Mouse (Mus musculus) c-Kit-positive CD71-positive TER-119-negative erythroid progenitor cells, embryonic 14.5 days (primary cell): Measurements from ENCODE around the gene Azin2.

ENCODE experiments used
- DNase-seq: peaks from one replicate; pipeline ENCODE4 v3.0.0-alpha.2; 2013; ENCODE audit warnings: low read depth

The Azin2 gene

DNA sequence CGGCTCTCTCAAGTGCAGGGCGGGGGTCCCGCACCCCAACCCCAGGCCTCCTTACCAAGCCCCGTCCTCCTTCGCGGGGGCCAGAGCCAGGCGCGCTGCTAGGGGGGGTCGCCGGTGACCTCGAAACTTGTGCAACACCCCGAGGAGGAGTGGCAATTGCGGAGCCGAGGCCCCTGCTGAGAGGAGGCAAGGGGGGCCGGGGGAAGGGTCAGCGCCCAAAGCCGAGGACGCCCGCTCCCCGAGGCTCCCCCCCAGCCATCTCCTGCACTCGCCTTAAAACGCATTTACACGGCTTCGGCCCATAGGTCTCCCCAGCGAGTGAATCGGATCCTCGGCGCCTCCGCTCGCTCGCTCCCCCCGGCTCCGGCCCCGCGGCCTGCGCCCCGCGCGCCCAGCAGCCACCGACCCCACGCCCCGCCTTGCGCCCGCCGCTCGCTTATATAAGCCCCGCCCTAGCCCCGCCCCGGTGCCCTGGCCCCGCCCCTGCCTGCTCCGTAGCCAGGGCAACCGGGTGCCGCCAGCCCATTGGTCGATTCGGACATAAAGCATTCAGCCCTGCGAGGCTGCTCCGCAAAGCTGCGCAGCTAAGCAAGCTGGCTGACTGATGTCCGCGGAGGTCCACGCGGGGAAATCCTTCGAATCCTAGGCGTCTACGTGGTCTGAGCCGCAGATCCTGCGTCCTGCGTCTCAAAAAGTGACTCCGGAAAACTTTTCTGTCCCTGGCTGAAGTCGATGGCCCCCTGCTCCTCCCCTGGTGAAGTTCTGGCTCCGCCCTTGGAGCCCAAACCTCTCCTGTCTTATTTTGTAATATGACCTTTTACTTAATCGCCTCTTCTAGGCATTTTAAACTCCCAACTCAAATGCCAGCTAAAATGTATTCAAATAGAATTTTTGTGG is at the start of gene Azin2:
Gene Azin2 (minus strand): TSS at position 414 of the 897 bp plus-strand sequence.
- peak; percentile 61 for DNase-seq

DNA sequence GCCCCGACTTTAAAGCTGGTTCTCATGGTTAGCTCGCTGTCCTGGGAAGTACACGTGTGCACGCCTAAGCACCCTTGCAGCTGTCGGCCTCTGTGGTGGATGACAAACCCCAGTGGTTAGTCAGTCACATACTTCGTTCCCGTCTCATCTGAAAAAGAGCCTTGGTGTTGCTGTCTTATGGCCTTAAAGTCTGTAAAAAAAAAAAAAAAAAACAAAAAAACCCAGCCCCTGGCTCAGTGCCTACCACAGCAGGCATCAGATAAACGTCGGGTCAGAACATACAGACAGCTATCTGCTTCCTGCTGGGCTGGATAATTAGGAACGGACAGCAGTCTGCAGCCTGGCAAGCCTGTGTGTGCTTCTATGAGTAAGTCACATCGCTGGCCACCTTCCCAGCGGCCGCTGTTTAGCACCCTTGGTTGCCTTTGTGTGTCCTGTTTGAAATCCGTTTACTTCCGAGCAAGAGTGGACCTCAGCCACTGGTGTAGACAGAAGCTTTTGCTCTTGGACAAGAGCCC is 49.4 kb upstream of the Azin2 start:
- no peak for DNase-seq

DNA sequence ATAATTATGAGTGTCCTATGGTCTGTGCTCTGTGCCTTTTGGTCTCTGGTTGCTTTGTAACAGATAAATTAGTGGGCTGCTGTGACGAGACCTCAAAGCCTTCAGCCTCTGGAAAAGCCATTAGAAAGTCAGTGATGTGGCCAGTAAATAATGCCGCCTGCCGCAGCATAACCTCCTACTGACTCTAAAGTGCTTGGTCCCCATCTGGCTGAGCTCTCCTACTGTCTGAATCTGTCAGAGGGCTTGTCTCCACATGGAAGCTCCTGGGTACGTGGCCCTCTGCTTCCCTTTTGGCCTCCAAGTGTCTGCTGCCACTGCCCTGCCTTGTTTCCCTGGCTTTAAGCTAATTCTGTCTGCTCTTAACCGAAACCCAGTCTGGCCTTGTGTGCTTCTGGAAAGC is 47.3 kb upstream of the Azin2 start:
- no peak for DNase-seq

DNA sequence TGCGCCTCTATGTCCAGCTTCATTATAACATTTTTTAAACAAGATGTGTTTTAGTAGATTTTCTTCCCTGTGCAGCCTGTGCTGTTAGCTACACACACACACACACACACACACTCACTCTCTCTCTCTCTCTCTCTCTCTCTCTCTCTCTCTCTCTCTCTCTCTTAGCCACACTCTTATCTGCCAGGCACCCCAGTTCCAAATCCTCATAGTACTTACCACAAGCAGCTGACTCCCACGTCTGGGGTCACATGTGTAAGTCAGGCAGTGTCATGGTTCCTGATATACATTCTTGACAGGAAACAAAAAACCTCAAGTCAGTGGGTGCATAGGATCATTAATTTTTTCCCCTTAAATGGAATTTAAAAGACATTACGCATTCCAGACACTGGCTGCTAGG is 46.4 kb upstream of the Azin2 start:
- DNase-seq = no peak

DNA sequence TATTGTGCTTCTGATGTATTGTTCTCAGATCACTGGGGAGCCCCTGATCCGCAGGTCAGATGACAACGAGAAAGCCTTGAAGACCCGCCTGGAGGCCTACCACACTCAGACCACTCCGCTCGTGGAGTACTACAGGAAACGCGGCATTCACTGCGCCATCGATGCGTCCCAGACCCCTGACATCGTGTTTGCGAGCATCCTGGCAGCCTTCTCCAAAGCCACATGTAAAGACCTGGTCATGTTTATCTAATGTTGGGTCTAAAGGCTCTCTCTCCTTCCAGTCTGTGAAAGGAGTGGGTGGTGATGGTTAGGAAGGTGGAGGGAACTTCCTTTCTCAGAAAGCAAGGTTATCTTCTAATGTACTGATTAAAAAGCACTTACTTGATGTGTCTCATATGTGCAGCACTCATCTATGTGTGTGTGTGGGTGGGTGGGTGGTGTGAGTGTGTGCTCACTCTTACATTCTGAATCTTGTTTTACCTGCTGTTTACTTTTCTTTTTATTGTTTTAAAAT is 45.8 kb upstream of the Azin2 start:
- DNase-seq = no peak

DNA sequence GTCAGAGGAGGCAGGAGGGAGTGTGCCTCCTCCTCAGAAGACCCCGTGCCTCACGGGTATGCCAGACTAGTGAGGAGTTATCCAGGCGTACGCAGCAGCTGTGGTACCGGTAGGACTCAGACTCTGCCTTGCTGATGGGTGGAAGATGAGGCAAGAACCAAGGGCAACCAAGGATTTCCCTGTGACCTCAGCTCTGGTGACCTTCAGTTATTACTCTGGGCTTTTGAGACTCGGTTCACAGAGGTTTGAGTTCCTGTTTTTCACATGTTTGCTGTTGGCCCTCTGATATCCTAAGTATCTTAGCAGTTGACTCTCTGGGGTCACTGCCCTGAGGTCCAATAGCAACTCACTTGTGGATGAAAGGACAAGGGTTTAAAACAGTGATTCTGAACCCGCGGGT is 41.5 kb upstream of the Azin2 start:
- no peak for DNase-seq

DNA sequence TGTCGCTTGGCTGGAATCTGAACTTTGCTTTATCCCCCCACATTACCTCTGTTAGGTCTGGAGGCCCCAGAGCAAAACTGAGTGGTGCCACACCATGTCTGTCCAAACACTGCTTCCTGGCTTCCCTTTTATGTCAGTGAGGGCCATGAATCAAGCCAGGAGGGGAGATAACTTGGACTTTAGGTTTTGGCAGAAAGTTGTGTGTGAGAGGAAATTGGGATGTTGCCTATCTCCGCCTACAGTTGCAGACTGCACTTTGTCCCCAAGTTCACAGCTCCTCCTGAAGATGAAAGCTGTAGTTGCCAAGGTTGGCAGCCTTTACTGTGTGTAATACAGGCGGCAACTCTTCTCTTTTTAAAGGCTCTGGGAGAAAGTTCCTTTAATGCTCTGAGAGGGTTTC is 38.5 kb upstream of the Azin2 start:
- no peak for DNase-seq

DNA sequence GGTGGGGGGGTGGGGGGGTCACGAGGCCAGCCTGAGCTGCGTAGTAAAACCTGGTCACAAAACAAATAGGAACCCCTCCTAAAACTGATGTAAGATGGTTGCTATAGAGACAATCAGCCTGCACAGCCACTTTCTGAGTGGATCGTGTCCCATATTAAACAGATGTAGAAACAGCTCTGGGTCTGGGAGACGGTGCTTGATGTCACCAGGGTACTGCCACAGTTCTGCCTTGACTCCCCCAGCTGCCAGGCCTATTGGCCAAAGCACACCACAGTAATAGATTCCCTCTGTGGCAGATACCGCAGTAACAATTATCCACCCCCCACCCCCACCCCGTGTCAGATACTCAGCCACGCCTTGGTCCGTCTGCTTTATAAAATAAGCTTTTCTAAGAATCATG is 36.2 kb upstream of the Azin2 start:
- no peak for DNase-seq

DNA sequence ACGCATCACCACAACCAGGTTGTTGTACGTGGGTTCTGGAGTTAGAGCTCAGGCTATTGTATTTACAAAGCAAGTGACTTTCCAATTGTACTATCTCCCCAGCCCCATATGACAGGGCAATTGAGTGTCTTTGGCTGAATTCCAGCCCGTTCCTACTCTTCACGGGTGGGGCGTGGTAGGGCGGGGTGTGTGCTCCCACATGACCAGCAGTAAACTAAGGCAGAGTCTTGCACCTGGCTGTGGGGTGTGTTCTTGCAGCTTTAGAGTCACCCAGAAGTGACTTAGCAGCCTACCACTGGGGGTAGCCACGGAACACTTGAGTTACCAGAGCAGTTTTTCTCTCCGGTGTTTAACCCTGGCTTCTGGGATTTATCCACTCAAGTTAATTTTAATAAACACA is 35.0 kb upstream of the Azin2 start:
- peak; percentile 60 for DNase-seq

DNA sequence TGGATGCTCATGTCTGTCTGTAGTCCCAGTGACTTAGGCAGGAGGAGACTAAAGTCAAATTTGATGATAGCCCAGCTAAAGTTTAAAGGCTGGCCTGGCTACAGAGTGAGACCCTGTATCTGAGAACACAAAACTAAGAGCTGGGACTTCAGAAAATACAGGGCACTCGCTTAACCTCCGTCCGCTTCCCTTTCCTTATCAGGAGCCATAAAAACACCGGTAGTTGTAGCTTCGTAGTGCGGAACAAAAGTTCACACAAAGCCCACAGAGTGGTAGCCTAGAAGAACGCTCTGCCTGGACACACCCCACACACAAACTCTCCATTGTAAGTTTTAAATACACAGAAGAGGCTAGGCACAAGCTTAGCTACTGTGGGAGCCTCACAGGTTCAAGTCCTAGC is 33.0 kb upstream of the Azin2 start:
- no peak for DNase-seq

DNA sequence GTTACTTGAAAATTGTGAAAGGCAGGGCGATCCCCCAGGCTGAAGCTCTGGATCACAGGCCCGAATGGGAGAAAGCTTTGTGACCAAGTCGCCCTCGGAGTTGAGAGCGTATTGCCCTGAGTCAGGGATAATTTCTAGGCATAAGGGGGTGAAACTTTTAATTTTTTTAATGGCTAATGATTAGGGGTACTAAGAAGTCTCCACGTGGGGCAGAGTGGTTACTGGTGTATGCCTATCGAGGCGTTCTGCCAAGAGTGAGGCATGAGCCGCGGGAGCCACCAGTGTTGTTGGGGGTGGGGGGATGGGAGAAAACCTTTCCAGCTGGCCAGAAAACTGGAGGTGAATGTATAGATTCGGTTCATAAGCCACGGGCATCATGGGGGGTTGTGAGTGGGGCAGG is 31.4 kb upstream of the Azin2 start:
- DNase-seq = peak; percentile 25

DNA sequence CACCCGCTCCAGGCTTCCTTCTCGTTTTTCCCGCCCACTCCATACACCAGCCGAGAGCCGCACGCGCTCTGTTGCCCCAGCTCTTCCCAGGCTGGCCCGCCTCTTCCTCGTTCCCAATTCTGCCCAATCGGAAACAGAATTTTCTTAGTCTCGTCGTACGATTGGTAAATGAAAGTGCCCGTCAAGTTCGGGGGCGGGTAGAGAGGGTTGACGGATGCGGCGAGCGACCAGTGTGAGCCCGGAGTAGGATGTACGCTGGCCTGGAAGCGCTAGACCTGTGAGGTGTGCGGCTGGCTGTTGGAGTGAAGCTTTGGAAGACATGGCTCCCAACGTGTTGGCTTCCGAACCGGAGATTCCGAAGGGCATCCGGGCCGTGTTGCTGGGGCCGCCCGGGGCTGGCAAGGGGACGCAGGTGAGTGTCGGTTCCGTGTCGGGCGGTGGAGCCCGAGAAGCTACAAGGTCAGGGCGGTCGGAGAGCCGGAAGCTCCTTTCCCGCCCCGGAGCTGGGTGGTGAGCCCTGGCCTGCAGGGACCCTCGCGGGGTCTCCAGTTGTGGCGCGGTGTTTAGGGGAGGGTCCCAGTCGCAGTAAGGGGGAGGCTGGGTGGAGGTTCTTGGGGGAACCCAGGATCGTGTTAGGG is 30.9 kb upstream of the Azin2 start:
- DNase-seq = peak; percentile 98

DNA sequence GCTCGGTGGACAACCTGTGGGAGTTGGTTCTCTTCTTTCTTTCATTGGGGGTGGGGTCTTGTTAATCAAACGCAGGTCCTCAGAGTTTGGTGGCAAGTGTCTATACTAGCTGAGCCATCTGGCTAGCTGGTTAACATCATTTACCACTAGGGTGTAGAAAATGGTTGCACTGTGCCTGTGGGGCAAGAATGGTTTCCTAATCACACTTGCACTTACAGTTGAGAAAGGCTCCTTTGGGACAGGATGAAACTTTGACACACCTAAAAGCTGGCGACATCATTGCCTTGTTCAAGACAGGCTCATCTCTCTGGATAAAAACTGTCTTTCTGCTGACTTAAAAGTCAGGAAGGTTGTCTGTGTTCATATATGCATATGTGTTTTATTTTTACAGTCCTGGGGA is 29.9 kb upstream of the Azin2 start:
- no peak for DNase-seq

DNA sequence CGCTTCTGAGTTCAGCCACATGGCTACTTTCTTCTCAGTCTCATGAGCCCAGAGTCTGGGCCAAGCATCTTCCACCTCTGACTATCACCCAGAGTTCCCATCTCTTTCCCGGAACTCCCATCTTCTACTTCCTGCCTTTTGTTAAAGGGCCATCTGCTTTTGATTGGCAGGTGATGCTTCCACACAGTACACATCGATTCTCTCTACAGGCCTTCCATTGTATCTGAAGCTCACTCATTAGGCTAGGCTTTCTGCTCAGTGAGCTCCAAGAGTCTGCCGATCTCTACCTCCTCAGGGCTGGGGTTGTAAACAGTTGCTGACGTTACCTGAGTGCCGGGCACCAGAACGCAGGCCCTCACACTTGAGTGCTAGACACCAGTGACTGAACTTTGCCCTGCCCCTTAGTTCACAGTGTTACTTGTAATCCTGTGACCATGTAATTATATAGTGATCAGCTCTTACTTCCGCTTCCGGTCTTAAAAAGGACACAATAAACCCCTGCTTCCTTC is 29.3 kb upstream of the Azin2 start, which contains the start of gene Ak2:
Gene Ak2 (plus strand): TSS at position 459 of the 509 bp plus-strand sequence.
- no peak for DNase-seq

DNA sequence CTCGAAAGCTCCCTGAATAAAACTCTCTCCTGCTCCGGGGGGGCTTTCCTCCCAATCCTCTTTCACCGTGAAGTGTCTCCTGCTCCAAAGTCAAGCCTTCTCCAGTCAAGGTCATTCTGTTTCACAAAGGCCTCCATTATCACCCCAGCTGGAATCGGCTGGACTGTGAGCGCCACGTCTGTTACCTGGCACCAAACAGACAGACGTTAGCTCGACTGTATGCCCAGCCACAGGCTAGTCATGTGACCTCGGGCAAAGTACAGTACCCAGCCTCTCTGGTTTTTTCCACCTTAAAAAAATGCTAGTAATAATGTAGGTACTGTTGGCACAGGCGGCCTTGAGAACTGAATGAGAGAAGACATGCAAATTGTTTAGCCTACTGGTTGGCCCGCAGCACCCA is 27.4 kb upstream of the Azin2 start:
- DNase-seq = no peak

DNA sequence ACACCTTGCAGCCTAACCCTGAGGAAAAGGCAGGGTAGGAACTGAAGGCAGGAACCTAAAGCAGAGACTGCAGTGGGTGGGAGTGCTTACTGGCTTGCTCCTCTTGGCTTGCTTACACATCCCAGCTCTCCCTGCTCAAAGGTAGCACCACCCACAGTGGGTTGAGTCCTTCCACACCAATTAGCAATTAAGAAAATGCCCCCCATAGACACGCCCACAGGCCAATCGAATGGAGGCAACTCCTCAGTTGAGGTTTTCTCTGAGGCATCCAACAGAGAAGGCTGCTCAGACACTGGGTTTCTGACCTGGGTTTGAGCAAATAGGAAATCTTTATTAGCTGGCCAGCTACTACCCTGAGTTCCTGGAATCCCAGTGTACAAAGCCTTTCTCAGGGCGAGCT is 26.7 kb upstream of the Azin2 start:
- DNase-seq = no peak

DNA sequence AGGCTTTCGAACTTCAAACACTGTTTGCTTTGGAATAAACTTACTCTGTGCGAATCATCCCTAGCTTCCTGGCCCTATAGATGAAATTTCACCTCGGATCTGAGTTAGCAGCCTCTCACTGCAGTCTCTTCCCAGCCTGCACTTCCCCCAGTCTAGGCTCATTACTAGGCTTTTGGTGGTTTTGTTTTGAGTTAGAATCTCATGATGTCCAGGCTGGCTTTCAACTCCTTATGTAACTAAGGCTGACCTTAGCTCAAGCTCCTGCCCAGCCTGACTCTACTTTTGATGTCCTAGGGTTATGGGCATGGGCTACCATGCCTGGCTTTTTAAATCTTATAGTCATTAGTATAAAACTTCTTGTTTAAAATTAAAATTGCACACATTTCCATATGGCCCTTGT is 22.4 kb upstream of the Azin2 start:
- no peak for DNase-seq

DNA sequence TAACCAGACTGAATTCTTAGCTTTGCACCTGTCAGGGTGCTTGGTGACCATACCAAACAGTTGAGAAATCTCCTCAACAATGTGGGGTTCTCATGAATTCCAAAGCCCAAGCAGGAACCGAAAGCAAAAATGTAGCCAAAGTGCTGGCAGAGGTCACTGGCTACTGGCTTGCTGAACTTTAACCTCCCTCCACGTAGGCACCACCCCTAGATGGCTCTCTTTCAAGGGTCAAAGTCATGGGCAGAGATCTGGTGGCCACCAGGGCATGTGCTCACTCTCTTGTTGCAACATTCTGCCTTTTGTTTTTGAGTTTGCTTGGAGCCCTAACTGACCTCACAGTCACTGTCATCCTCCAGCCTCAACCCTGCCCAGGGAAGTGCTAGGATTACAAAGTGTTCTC is 21.4 kb upstream of the Azin2 start:
- DNase-seq = no peak

DNA sequence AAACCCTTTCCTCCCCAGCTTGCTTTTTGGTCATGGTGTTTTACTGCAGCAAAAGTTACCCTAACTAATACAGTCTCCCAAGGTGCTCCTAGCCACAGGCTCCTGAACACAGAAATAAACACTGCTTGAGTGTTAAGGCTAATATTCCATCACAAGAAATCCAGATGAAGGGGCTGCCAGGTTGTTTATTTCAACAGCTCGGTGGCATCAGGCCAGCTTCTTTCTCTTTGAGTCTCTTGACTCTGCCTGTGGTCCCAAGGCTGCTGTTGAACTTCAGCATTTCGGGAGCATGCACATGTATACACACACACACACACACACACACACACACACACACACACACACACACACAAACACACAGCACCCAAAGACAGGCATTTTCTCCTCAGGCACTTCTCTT is 20.9 kb upstream of the Azin2 start:
- no peak for DNase-seq

DNA sequence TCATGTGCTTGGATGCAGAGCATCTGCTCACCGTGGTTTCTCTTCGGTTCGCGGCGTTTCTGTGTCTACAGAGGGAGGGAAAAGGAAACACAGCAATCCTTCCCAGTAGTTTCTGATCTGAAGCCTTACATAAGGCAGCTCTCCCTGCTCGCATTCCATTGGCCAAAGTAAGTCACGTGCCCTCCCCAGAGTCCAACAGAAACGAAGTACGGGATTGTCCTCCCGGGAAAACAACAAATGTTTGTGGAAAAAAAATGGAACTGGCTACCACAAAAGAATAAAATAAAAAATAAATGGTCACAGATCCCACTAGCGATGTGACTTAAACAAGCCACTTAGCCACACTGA is 19.6 kb upstream of the Azin2 start:
- no peak for DNase-seq

DNA sequence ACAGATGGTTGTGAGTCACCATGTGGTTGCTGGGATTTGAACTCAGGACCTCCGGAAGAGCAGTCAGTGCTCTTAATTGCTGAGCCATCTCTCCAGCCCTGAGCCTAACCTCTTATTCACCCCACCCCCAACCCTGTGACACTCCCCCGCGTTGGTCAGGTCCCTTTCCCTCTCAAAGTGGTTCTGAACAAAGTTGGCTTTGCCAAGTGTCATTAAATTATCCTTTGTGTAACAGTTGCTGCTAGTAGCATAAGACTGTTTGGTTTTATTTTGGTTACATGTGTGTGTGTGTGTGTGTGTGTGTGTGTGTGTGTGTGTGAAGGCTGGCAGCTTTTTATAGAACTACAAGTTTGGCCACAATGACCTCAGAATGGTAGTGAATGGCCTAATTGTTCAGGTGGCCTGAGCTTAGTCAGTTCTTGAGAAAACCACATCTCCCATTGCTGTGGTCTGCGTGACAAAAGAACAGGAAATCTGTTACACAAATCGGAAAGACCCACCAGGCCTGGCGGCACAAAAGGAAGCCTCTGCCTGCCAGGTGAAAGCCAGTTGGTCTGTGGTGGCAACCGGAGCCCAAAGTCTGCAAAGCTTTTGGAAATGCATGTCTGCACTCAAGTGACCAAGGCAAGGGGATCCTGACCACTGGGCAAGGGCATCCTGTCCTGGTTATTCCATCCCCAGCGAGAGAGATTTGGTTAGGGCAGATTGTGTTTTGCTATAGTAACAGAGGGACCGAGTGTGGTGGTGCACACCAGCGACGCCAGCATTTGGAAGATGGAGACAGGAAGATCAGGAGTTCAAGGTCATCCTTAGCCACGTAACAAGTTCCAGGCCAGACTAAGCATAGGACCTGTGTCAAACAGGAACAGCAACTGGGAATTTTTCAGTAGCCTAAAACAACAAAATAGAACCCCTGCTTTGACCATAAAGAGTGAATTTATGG is 18.9 kb upstream of the Azin2 start:
- no peak for DNase-seq

DNA sequence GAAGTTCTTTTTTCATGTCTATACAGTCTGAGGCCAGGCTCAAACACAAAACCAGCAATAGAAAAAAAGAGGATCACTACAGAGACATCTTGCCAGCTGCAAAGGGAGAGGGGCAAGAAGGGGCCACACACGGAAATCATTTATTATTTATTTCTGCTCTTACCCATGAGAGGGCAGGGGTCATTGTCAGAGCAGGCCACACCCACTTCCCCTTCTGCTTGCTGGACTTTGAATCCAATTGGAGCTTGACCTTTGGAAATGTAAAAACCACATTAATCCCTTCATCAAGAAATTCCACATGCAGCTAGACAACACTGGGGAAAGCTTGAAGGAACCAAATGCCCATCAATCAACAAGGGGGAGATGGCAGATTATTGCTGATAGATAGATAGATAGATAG is 16.4 kb upstream of the Azin2 start:
- DNase-seq = no peak
